Mouse (Mus musculus): ENCODE results near the gene Rcbtb2. TPM values are rescaled to one million over a fixed set of nuclear protein-coding genes. Genes with fewer than 3 reads are reported as not detected.

Gene Rcbtb2
- polyA plus RNA-seq, 1 experiment from 2014 or later, result 140 TPM

DNA sequence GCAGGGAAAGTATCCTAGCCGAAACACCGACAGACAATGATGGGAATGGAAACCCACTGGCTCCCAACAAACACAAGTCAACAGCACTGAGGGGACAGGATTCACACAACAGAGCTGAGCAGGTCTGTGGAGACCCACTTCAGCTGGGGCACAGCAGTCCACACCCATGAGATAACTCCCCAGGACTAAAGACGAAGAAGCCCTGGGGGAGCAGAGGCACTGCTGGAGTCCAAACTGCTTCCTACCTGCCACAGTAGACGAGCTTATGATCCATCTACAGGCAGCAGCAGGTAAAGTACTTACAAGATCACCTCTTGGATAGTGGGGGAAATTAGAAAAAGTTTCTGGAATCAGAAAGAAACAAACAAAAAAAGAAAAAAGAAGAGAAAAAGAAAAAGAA, 131.6 kb downstream of the Rcbtb2 start:
- ATAC-seq (ENCODE audit: low FRiP score, low read depth), result 0 out of 2 replicates have a peak, but pooled peaks have one; percentile 41

DNA sequence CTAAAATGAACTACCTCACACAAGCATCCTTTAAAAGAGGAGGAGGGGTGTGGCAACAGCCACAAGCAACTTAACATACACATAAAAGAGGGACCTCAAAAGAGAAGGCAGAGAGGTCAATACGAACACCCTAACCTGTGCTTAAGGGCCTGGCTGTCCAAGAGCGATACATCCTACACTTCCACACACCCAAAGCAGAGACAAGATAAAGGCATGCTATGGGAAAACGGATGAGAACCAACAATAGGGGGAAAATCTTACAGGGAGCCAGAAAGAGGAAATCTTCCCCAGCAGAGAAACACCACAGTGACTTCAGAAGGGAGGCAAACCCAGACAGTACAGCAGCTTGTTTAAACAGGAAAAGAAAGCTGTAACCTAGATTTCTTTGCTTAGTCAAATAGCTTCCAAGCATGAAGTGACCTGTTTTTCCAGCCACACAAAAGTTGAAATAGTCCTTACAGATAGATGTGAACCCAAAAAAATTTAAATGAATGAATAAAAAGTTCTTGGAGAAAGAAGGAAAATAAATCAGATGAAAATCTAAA, 132.7 kb downstream of the Rcbtb2 start:
- no peak for ATAC-seq (ENCODE audit: low FRiP score, low read depth)
- H3K27ac ChIP-seq (replicated peaks), result no peak overlapping the region
- H3K4me2 ChIP-seq (replicated peaks), result no peak overlapping the region
- no peaks in the 10 kb centered on the region for H3K36me3 ChIP-seq
- H3K9ac ChIP-seq (replicated peaks), result no peak overlapping the region
- H3K4me3 ChIP-seq, result no peak overlapping the region
- H3K4me1 ChIP-seq, result no peaks in the 10 kb centered on the region
- no peaks in the 10 kb centered on the region for H3K27me3 ChIP-seq
- no peaks in the 10 kb centered on the region for H3K9me3 ChIP-seq
- WGBS, result 71% methylated on average over 3 of the region's 3 CpGs

More for the DNA sequence above, 131.6 kb downstream of the Rcbtb2 start:
- H3K4me1 ChIP-seq, result no peaks in the 10 kb centered on the region
- H3K4me2 ChIP-seq (replicated peaks), result no peak overlapping the region
- 84% methylated on average over 4 of the region's 4 CpGs for WGBS
- H3K27me3 ChIP-seq, result no peaks in the 10 kb centered on the region
- H3K4me3 ChIP-seq, result no peak overlapping the region
- H3K9me3 ChIP-seq, result no peaks in the 10 kb centered on the region
- no peak overlapping the region for H3K27ac ChIP-seq (replicated peaks)
- H3K36me3 ChIP-seq, result no peaks in the 10 kb centered on the region
- no peak overlapping the region for H3K9ac ChIP-seq (replicated peaks)

DNA sequence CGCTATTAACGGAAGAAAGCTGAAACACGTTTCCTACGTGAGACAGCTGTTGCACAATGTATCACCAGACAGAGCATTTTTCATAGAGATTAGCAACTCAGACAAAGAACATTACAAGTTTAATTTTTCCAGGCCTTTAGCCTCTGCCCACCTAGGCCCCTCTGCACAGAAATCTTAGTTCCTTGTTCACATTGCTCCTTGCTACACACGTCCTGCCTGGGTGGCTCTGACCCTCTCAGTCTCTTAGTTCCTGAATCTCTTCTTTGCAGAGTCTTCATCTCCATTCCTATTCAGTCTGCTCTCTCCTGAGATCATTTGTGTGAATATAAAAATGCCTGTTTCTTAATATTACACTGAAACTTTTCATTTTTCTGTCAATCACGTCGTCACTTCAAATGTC, 134.5 kb downstream of the Rcbtb2 start:
- H3K4me3 ChIP-seq, result no peak overlapping the region
- H3K9me3 ChIP-seq, result no peaks in the 10 kb centered on the region
- H3K36me3 ChIP-seq, result peaks cover 4% of the 10 kb centered on the region
- H3K4me2 ChIP-seq (replicated peaks), result no peak overlapping the region
- no peak overlapping the region for H3K27ac ChIP-seq (replicated peaks)
- no peaks in the 10 kb centered on the region for H3K27me3 ChIP-seq
- no peak for ATAC-seq (ENCODE audit: low FRiP score, low read depth)
- H3K4me1 ChIP-seq, result no peaks in the 10 kb centered on the region
- H3K9ac ChIP-seq (replicated peaks), result no peak overlapping the region
- 80% methylated on average over 7 of the region's 7 CpGs for WGBS

MicroRNA genes within 50 kb of the gene (microRNA counts, 519-probe panel; counts per million panel counts)
- not detected for microRNA mmu-miR-687

Small RNA genes within 50 kb of the gene (microRNA-seq; reads per million reads assigned to microRNA genes)
- not detected for gene Mir687

Other genes starting within 250 kb of the Rcbtb2 start
- not detected in 2 replicates for gene Cysltr2, start 73.9 kb upstream of the Rcbtb2 start, polyA plus RNA-seq (2016; fragmentation: Nextera tagmentation; extraction: Ambion mirVana)
- 13.9 and 14.2 TPM in 2 replicates for gene Lpar6, start 114.9 kb downstream of the Rcbtb2 start, polyA plus RNA-seq (2016; fragmentation: Nextera tagmentation; extraction: Ambion mirVana)
- 34.0 and 34.6 TPM in 2 replicates for gene Rb1, start 202.8 kb downstream of the Rcbtb2 start, polyA plus RNA-seq (2016; fragmentation: Nextera tagmentation; extraction: Ambion mirVana)

Data from midbrain, embryonic 12.5 days (tissue).